Mouse (Mus musculus) hindbrain, embryonic 14.5 days (tissue): ENCODE measurements around the gene Gm21190. TPM values are rescaled to one million over a fixed set of nuclear protein-coding genes. Genes with fewer than 3 reads are reported as not detected.
"Not testable (repeated sequence)": the region's sequence is repeated elsewhere in the genome, so short reads cannot be mapped to it uniquely, and the experiment has no call there.

Experiments used
- ATAC-seq: fragments of 200-750 bp; cut with Nextera tagmentation; 2 replicates; pipeline ENCODE4 v1.8.0; 2017; ENCODE audit warnings: moderate number of reproducible peaks, mild to moderate bottlenecking, moderate TSS enrichment, moderate library complexity; ENCODE audit not compliant: low FRiP score
- DNase-seq: peaks from one replicate; pipeline ENCODE4 v3.0.0-alpha.2; 2015; ENCODE audit warnings: low spot score
- H3K27ac ChIP-seq: fragments of 300-500 bp; sonication (generic); 2 replicates; pipeline ENCODE4 v1.5.1; 2014; ENCODE audit warnings: mild to moderate bottlenecking, moderate library complexity
- H3K27me3 ChIP-seq: fragments of 300-500 bp; sonication (generic); 2 replicates; pipeline ENCODE4 v1.6.1; 2014; ENCODE audit warnings: mild to moderate bottlenecking, low read length, mixed read lengths; ENCODE audit not compliant: control insufficient read depth, insufficient read depth
- H3K36me3 ChIP-seq: fragments of 300-500 bp; sonication (generic); replicated peaks from 2 replicates; pipeline ENCODE4 v1.6.1; 2014; ENCODE audit not compliant: control insufficient read depth, insufficient read depth
- H3K4me1 ChIP-seq: fragments of 300-500 bp; sonication (generic); replicated peaks from 2 replicates; pipeline ENCODE4 v1.6.1; 2014; ENCODE audit warnings: antibody characterized with exemption, low read length, mixed read lengths; ENCODE audit not compliant: control insufficient read depth, insufficient read depth
- H3K4me2 ChIP-seq: fragments of 300-500 bp; sonication (generic); replicated peaks from 2 replicates; pipeline ENCODE4 v1.6.1; 2014; ENCODE audit warnings: mild to moderate bottlenecking, moderate library complexity
- H3K4me3 ChIP-seq: fragments of 300-500 bp; sonication (generic); replicated peaks from 2 replicates; pipeline ENCODE4 v1.5.1; 2014; ENCODE audit warnings: mild to moderate bottlenecking, low read length
- H3K9ac ChIP-seq: fragments of 300-500 bp; sonication (generic); 2 replicates; pipeline ENCODE4 v1.6.1; 2014
- H3K9me3 ChIP-seq: fragments of 300-500 bp; sonication (generic); 2 replicates; pipeline ENCODE4 v1.6.1; 2016; ENCODE audit warnings: low read length; ENCODE audit not compliant: control insufficient read depth
- WGBS: fragments of 180-500 bp; shearing (Covaris S2); extraction: QIAGEN DNeasy Blood & Tissue Kit; methylation state at CpG from one replicate; pipeline ENCODE4 v1.1.7; 2014; 5-methylcytosine and 5-hydroxymethylcytosine counted together
- polyA plus RNA-seq: library from polyadenylated mRNA; unstranded; fragments of >200 nt; fragmentation: Nextera tagmentation; extraction: Ambion mirVana; gene quantifications from 2 replicates; pipeline ENCODE4 v1.2.1, GENCODE M21; 2014

Gm21190 gene
- polyA plus RNA-seq, 1 experiment from 2014 or later, result not detected

DNA sequence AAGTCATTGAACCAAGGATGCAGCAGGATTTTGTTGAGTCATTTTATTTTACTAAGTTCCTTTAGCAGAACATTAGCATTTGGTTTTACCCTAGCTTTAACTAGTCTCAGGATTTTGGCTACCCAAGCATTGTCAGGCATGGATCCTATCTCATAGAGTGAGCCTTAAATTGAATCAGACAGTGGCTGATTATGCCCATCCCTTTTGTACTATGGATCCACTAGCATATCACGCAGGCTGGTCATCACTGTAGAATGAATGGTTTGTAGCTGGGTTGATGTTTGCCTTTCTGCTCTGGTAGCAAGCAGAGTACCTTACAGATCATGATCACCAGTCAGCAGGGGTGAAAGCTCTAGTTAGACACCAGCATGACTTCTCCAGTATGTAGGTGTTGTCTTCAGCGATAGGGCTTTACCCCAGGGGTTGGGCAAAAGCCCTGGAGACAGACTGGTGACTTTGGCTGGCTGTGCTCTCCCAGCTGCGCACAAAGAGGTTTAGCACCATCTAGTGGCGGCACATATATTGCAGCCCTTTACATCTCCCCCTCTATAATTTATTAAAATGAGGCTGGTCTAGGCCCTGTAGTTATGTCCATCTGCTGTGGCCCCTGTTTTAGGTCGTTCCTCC, 30.1 kb downstream of the Gm21190 start:
- not testable (repeated sequence) for H3K4me2 ChIP-seq, DNase-seq, H3K27me3 ChIP-seq, H3K36me3 ChIP-seq, H3K27ac ChIP-seq, H3K9ac ChIP-seq, H3K4me3 ChIP-seq, H3K4me1 ChIP-seq
- H3K9me3 ChIP-seq, result peaks cover 23% of the 10 kb centered on the region
- 40% methylated on average over 5 of the region's 5 CpGs for WGBS
- peak; percentile 80; the same call in 1 of the 2 replicates for ATAC-seq

DNA sequence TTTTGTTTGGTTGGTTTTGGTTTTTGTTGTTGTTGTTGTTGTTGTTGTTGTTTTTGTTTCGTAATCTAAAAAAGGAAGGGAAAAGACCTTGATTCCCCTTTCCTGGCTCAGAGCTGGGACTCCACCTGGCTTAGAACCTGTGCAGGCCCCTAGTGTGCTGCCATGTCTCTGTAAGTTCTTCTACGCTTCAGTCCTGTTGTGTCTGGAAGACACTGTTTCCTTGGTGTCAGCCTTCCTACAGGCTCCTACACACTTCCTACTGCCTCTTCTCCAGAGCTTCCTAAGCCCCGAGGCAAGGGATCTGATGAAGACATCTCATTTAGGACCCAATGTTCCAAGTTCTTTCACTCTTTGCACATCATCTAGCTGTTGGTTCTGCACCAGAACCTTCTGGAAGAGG, 30.7 kb downstream of the Gm21190 start:
- peaks cover 26% of the 10 kb centered on the region for H3K9me3 ChIP-seq
- H3K4me3 ChIP-seq, H3K27ac ChIP-seq, H3K27me3 ChIP-seq, H3K4me2 ChIP-seq, H3K4me1 ChIP-seq, H3K9ac ChIP-seq, H3K36me3 ChIP-seq, ATAC-seq: not testable (repeated sequence)
- WGBS, result 71% methylated on average over 3 of the region's 3 CpGs
- peak; percentile 12 for DNase-seq

GRCm38 (mm10) chr5:15490934-15491333, 38.1 kb downstream of the Gm21190 start:
- H3K36me3 ChIP-seq, H3K4me3 ChIP-seq, H3K27ac ChIP-seq, H3K27me3 ChIP-seq, DNase-seq, H3K9ac ChIP-seq, H3K4me1 ChIP-seq, H3K4me2 ChIP-seq: not testable (repeated sequence)
- H3K9me3 ChIP-seq, result peaks cover 28% of the 10 kb centered on the region
- ATAC-seq, result peak; percentile 69; the same call in 1 of the 2 replicates
- 60% methylated on average over 2 of the region's 2 CpGs for WGBS

- H3K9me3 ChIP-seq, result peaks cover 42% of the 10 kb centered on the region
- no peak overlapping the region for H3K27ac ChIP-seq
- 85% methylated on average over 5 of the region's 5 CpGs for WGBS
- peak; percentile 79; the same call in 1 of the 2 replicates for ATAC-seq
- H3K4me2 ChIP-seq, result no peak overlapping the region
- H3K27me3 ChIP-seq, result no peaks in the 10 kb centered on the region
- no peaks in the 10 kb centered on the region for H3K4me1 ChIP-seq
- H3K4me3 ChIP-seq, result no peak overlapping the region
- no peaks in the 10 kb centered on the region for H3K36me3 ChIP-seq
- no peak overlapping the region for H3K9ac ChIP-seq
- no peak for DNase-seq
Observed at GRCm38 (mm10) chr5:15488743-15489142, 40.3 kb downstream of the Gm21190 start.

DNA sequence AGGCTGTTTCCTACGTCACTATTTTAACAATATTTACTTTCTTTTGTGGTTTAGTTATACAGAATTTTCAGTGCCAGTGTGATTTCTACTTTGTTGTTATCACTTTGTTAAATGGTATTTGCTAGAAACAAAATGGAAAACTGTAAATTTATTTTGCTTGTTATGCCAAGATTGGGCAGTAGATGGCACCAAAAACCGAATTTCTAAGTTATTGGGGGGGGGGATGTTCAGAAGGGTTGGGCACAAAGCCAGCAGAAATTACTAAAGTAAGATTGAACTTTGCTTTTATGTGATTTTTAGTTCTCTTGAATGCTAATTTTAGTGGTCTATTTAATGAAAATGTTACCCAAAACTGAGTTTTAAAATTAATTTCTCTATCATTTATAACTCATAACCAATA, 44.4 kb downstream of the Gm21190 start:
- not testable (repeated sequence) for H3K27me3 ChIP-seq, H3K4me3 ChIP-seq, H3K9ac ChIP-seq, H3K4me1 ChIP-seq, ATAC-seq, H3K36me3 ChIP-seq, H3K27ac ChIP-seq, H3K4me2 ChIP-seq, DNase-seq
- WGBS, result 23% methylated on average over 2 of the region's 2 CpGs
- peaks cover 39% of the 10 kb centered on the region for H3K9me3 ChIP-seq

- peaks cover 32% of the 10 kb centered on the region for H3K9me3 ChIP-seq
- H3K9ac ChIP-seq, H3K4me1 ChIP-seq, H3K27ac ChIP-seq, DNase-seq, H3K27me3 ChIP-seq, ATAC-seq, H3K4me3 ChIP-seq, H3K36me3 ChIP-seq, H3K4me2 ChIP-seq: not testable (repeated sequence)
- 59% methylated on average over 4 of the region's 4 CpGs for WGBS
Observed at GRCm38 (mm10) chr5:15483576-15483975, 45.4 kb downstream of the Gm21190 start.

DNA sequence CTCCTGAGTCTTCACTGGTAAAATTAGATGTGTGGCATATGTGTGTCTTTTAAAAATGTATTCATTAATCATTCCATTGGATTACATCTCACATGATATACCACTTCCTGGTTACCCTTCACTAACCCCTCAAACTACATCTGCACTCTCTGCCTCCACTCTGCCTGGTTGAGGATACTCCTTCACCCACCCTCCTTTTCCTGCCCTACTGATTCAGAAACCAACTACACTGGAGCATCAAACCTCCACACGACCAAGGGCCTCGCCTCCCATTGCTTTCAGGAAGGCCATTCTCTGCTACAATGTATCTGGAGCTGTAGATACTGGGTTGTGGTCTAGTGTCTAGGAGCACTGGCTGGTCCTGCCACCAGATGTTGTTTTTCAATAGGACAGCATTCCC, 46.2 kb downstream of the Gm21190 start:
- not testable (repeated sequence) for H3K4me1 ChIP-seq, H3K27me3 ChIP-seq, H3K27ac ChIP-seq, DNase-seq, H3K4me2 ChIP-seq, ATAC-seq, H3K36me3 ChIP-seq, H3K4me3 ChIP-seq, H3K9ac ChIP-seq
- WGBS, result 64% methylated on average over 2 of the region's 2 CpGs
- peaks cover 35% of the 10 kb centered on the region for H3K9me3 ChIP-seq

GRCm38 (mm10) chr5:15476423-15476822, 52.6 kb downstream of the Gm21190 start, which contains the start of gene Gm21149:
Gm21149 (minus strand) TSS chr5:15476523.
- not testable (repeated sequence) for H3K27me3 ChIP-seq, DNase-seq, H3K27ac ChIP-seq, H3K4me2 ChIP-seq, H3K4me1 ChIP-seq, H3K36me3 ChIP-seq, H3K4me3 ChIP-seq, H3K9ac ChIP-seq, ATAC-seq
- peaks cover 30% of the 10 kb centered on the region for H3K9me3 ChIP-seq
- WGBS, result 54% methylated on average over 1 of the region's 1 CpGs
